ENCODE assay signal across 23 mouse cellular contexts in the genomic region with DNA sequence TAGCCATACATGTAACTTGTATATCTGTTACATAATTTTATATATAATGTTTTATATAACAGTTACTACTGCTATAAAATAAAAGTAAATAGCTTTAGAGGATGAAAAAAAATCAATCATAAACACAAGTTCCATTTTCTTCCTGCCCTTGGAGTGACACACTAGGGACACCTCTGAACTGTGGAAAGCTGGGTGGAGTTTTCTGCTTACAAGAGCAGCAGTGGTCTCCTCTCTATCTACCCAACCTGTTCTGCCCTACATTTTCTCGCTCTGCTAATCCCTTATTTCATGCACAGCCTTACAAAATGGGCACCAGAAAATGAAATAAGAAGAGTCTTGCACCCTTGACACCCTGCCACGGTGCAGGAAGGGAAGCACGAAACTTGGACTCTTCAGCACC. TPM values are rescaled to one million over a fixed set of nuclear protein-coding genes. Genes with fewer than 3 reads are reported as not detected.
A peak's percentile ranks its signal among the peaks of the same experiment; 100 is the strongest.
DNase-seq lines count a peak whose midpoint lies in the region; ATAC-seq and TF ChIP-seq lines count a peak whose summit lies in the region.
"Had no signal": no experiment of that assay in that cellular context is flagged by ENCODE, and none has a peak within 500 bp of the region (broad histone marks: within the 10 kb centered on the region; RNA-seq: fewer than 3 reads in every experiment).

No protein-coding gene starts in this region.

- TF ChIP-seq CTCF in MEL (IDR thresholded peaks at IDR 0.05 in 2 of 3, conservative IDR thresholded peaks at IDR 0.05 in 1 of 3; ENCODE audit: control insufficient read depth in 1 of 3, insufficient read depth in 1 of 3, low read depth in 2 of 3, low read length in 3 of 3, poor library complexity in 1 of 3, severe bottlenecking in 1 of 3): no peak
- no peak for TF ChIP-seq CTCF in bone marrow, adult 2 months (IDR thresholded peaks at IDR 0.05; ENCODE audit: control insufficient read depth, insufficient read depth, low read length)

- no peaks in the 10 kb centered on the region for H3K9me3 ChIP-seq in MEL (replicated peaks; ENCODE audit: insufficient read depth, low read length)
- no peaks in the 10 kb centered on the region for H3K9me3 ChIP-seq in liver, embryonic 11.5 days (ENCODE audit: control insufficient read depth, low read length)
- H3K9me3 ChIP-seq in liver, embryonic 16.5 days (replicated peaks; ENCODE audit: control insufficient read depth, low read length): no peaks in the 10 kb centered on the region
- H3K9me3 ChIP-seq: forebrain, embryonic 10.5 days; heart, embryonic 13.5 days; stomach, embryonic 15.5 days had no signal

- peaks cover 33 to 35% of the 10 kb centered on the region in 2 experiments for H3K4me1 ChIP-seq in MEL (ENCODE audit: control insufficient read depth in 1 of 2, insufficient read depth in 2 of 2, low read length in 2 of 2)
- peaks cover 2% of the 10 kb centered on the region; the same call in 1 of the 2 replicates for H3K4me1 ChIP-seq in bone marrow, adult 2 months (ENCODE audit: control insufficient read depth, insufficient read depth, low read length)
- H3K4me1 ChIP-seq in liver, embryonic 11.5 days (replicated peaks; ENCODE audit: control insufficient read depth, insufficient read depth, low read length): peaks cover 38% of the 10 kb centered on the region
- peaks cover 60% of the 10 kb centered on the region for H3K4me1 ChIP-seq in liver, embryonic 16.5 days (ENCODE audit: control insufficient read depth, low read depth, low read length)
- H3K4me1 ChIP-seq: forebrain, embryonic 10.5 days; stomach, embryonic 15.5 days had no signal

- TF ChIP-seq RAD21 in MEL (IDR thresholded peaks at IDR 0.05; ENCODE audit: low read depth, low read length): no peak

- H3K4me2 ChIP-seq in liver, embryonic 11.5 days: peak overlapping the region; percentile 51
- H3K4me2 ChIP-seq in liver, embryonic 16.5 days (ENCODE audit: low read depth, low read length): peak overlapping the region; percentile 69
- H3K4me2 ChIP-seq: heart, embryonic 13.5 days; hindbrain, embryonic 14.5 days; stomach, embryonic 15.5 days had no signal

- H3K4me3 ChIP-seq in MEL (ENCODE audit: control insufficient read depth in 1 of 2, insufficient read depth in 1 of 2, low read depth in 2 of 2, low read length in 2 of 2): peak overlapping the region; percentile 55 to 69
- H3K4me3 ChIP-seq in bone marrow, adult 2 months (replicated peaks; ENCODE audit: control insufficient read depth, low read depth, low read length): no peak overlapping the region
- H3K4me3 ChIP-seq in liver, embryonic 11.5 days (ENCODE audit: low read depth, low read length): no peak overlapping the region
- peak overlapping the region; percentile 37; the same call in 1 of the 2 replicates for H3K4me3 ChIP-seq in liver, embryonic 16.5 days (ENCODE audit: low read depth, low read length)
- H3K4me3 ChIP-seq: forebrain, embryonic 10.5 days; heart, embryonic 13.5 days; stomach, embryonic 15.5 days had no signal

- WGBS in bone marrow, adult 2 months: 49% methylated on average over 3 of the region's 3 CpGs
- 59% methylated on average over 3 of the region's 3 CpGs for WGBS in liver, embryonic 11.5 days
- WGBS in liver, embryonic 16.5 days (ENCODE audit: insufficient replicate concordance): 42% methylated on average over 3 of the region's 3 CpGs

- peaks cover 2% of the 10 kb centered on the region for H3K79me2 ChIP-seq in MEL (ENCODE audit: control insufficient read depth, insufficient read depth, low read length, poor library complexity)

- no peak for TF ChIP-seq EP300 in MEL (IDR thresholded peaks at IDR 0.05; ENCODE audit: low read depth in 1 of 2, low read length in 2 of 2)

- no peak for TF ChIP-seq POLR2A in MEL (IDR thresholded peaks at IDR 0.05; ENCODE audit: control insufficient read depth in 1 of 2, insufficient read depth in 1 of 2, low read depth in 1 of 2, low read length in 2 of 2, poor library complexity in 1 of 2)
- TF ChIP-seq POLR2A in bone marrow, adult 2 months (IDR thresholded peaks at IDR 0.05; ENCODE audit: borderline replicate concordance, control insufficient read depth, low read depth, low read length): no peak

- H3K27ac ChIP-seq in MEL (ENCODE audit: control insufficient read depth, low read depth, low read length): peak overlapping the region; percentile 100
- H3K27ac ChIP-seq in bone marrow, adult 2 months (ENCODE audit: control insufficient read depth, insufficient read depth, low read depth, low read length, poor library complexity): peak overlapping the region; percentile 55
- H3K27ac ChIP-seq in liver, embryonic 11.5 days (ENCODE audit: low read depth, low read length): peak overlapping the region; percentile 90
- peak overlapping the region; percentile 99 for H3K27ac ChIP-seq in liver, embryonic 16.5 days (ENCODE audit: low read length)
- H3K27ac ChIP-seq: forebrain, embryonic 10.5 days; hindbrain, embryonic 14.5 days; stomach, embryonic 15.5 days had no signal

- H3K27me3 ChIP-seq in MEL (ENCODE audit: control insufficient read depth in 1 of 2, insufficient read depth in 2 of 2, low read length in 2 of 2): no peaks in the 10 kb centered on the region
- no peaks in the 10 kb centered on the region for H3K27me3 ChIP-seq in liver, embryonic 11.5 days (replicated peaks; ENCODE audit: control insufficient read depth, insufficient read depth, low read length)
- no peaks in the 10 kb centered on the region for H3K27me3 ChIP-seq in liver, embryonic 16.5 days (ENCODE audit: control insufficient read depth, insufficient read depth, low read depth, low read length)
- H3K27me3 ChIP-seq: CH12.LX; heart, embryonic 13.5 days; Patski; stomach, embryonic 15.5 days had no signal

- H3K36me3 ChIP-seq in MEL (ENCODE audit: control insufficient read depth in 1 of 2, insufficient read depth in 2 of 2, low read length in 2 of 2): peaks cover 0 to 44% of the 10 kb centered on the region in 2 experiments; a peak in 2 of 4 replicates
- H3K36me3 ChIP-seq in liver, embryonic 11.5 days (ENCODE audit: control insufficient read depth, insufficient read depth, low read length): no peaks in the 10 kb centered on the region
- H3K36me3 ChIP-seq in liver, embryonic 16.5 days (ENCODE audit: control insufficient read depth, insufficient read depth): no peaks in the 10 kb centered on the region
- H3K36me3 ChIP-seq: forebrain, embryonic 10.5 days; heart, embryonic 13.5 days; stomach, embryonic 15.5 days had no signal

- peak overlapping the region; percentile 65 for H3K9ac ChIP-seq in MEL (ENCODE audit: control insufficient read depth, low read depth, low read length, poor library complexity, severe bottlenecking)
- H3K9ac ChIP-seq in liver, embryonic 11.5 days (ENCODE audit: low read depth, low read length): peak overlapping the region; percentile 60; the same call in 1 of the 2 replicates
- peak overlapping the region; percentile 59 for H3K9ac ChIP-seq in liver, embryonic 16.5 days (ENCODE audit: low read depth, low read length)
- H3K9ac ChIP-seq: heart, embryonic 13.5 days; hindbrain, embryonic 14.5 days; stomach, embryonic 15.5 days had no signal

- 0 out of 2 replicates have a peak, but pooled peaks have one; percentile 22 for ATAC-seq in liver, embryonic 11.5 days (replicated peaks; ENCODE audit: low FRiP score)
- ATAC-seq in liver, embryonic 16.5 days (ENCODE audit: low read depth): peak; percentile 28
- ATAC-seq: intestine, postnatal 0 days; Patski had no signal

- peak; percentile 79 for DNase-seq in MEL (ENCODE audit: low read depth, low spot score)
- no peak for DNase-seq in liver, embryonic 11.5 days (ENCODE audit: low spot score)
- no peak for DNase-seq in cerebellum, postnatal 25 days
- DNase-seq in yolk sac, embryonic 10.5 days (ENCODE audit: low spot score): no peak
- DNase-seq in kidney, adult 8-10 months: no peak
- DNase-seq: adrenal gland, postnatal 25 days; cerebellum, adult 8-10 months; cerebellum, postnatal 36 days; gastrocnemius, postnatal 10 days; heart, postnatal 10 days; kidney, postnatal 14 days; lung, postnatal 36 days; midbrain, embryonic 14.5 days had no signal

TF ChIP-seq in MEL, 35 proteins besides CTCF, POLR2A, EP300 and RAD21:
- TF ChIP-seq ZNF384 (IDR thresholded peaks at IDR 0.05; ENCODE audit: low read depth, low read length) (0 out of 2 replicates have a peak, but pooled peaks have one; percentile 4), SMC3 (IDR thresholded peaks at IDR 0.05; ENCODE audit: low read depth, low read length) (no peak), UBTF (IDR thresholded peaks at IDR 0.05; ENCODE audit: borderline replicate concordance, insufficient read depth, low read depth, low read length) (no peak), CHD2 (IDR thresholded peaks at IDR 0.05; ENCODE audit: low read length) (no peak), TCF12 (IDR thresholded peaks at IDR 0.05; ENCODE audit: low read depth, low read length) (0 out of 2 replicates have a peak, but pooled peaks have one; percentile 4), E2F4 (IDR thresholded peaks at IDR 0.05; ENCODE audit: borderline replicate concordance, low read depth, low read length) (no peak)

RNA-seq across cellular contexts. Expression of gene Car2, which starts 6.8 kb away (rescaled TPM):
- total RNA-seq in MEL (2012; rRNA removed): 235 and 397 TPM in 2 replicates
- 100 to 1,000 TPM; 109 to 369 TPM for polyA plus RNA-seq in MEL (2012; ENCODE audit: insufficient read depth in 1 of 2, insufficient read length in 2 of 2, low read depth in 1 of 2, low replicate concordance in 2 of 2, missing spikeins in 1 of 2)
- 455 and 1,276 TPM in 2 replicates for polyA plus RNA-seq in bone marrow, adult 2 months (2011; ENCODE audit: insufficient read depth, insufficient read length, low replicate concordance, missing spikeins)
- 1,283 and 1,400 TPM in 2 replicates for polyA plus RNA-seq in liver, embryonic 11.5 days (2014; fragmentation: Nextera tagmentation; extraction: Ambion mirVana)
- 2,019 and 2,429 TPM in 2 replicates for polyA plus RNA-seq in liver, embryonic 16.5 days (2015; fragmentation: Nextera tagmentation; extraction: Ambion mirVana)

RNA-seq across cellular contexts. Expression of gene Car3, which starts 16.0 kb away (rescaled TPM):
- total RNA-seq in MEL (2012; rRNA removed): 1.7 and 1.8 TPM in 2 replicates
- polyA plus RNA-seq in MEL (2012; ENCODE audit: insufficient read depth in 1 of 2, insufficient read length in 2 of 2, low read depth in 1 of 2, low replicate concordance in 2 of 2, missing spikeins in 1 of 2): 1 to 10 TPM in 1 of 2 experiments, not detected in 1; 4.9 TPM
- polyA plus RNA-seq in bone marrow, adult 2 months (2011; ENCODE audit: insufficient read depth, insufficient read length, low replicate concordance, missing spikeins): 19.2 and 25.4 TPM in 2 replicates
- polyA plus RNA-seq in liver, embryonic 11.5 days (2014; fragmentation: Nextera tagmentation; extraction: Ambion mirVana): 3.2 and 3.5 TPM in 2 replicates
- 138 and 165 TPM in 2 replicates for polyA plus RNA-seq in liver, embryonic 16.5 days (2015; fragmentation: Nextera tagmentation; extraction: Ambion mirVana)
- total RNA-seq: monocyte, adult 5-6 weeks had no signal

Comparison
In these comparisons a context has a peak if more than half of its experiments do, and no peak if none do; other contexts are left out.
1. H3K4me3 ChIP-seq: peak in MEL (2 of 2) and liver, embryonic 16.5 days (single experiment); none in bone marrow, adult 2 months (single experiment) and liver, embryonic 11.5 days (single experiment).
2. Peak in every context shown above with its lines, with median percentiles within 50 percentile points of each other: H3K27ac ChIP-seq and H3K9ac ChIP-seq.